Mouse (Mus musculus): ENCODE results near the gene Atxn7l1.

The Atxn7l1 gene

GRCm38 (mm10) chr12:33147497-33148267 lies at the start of gene Atxn7l1:
TSS of gene Atxn7l1 (plus strand) at chr12:33147693.
- peak; percentile 92 for DNase-seq (ENCODE audit: low read depth, low spot score)
- Histone ChIP-seq H3K27me3 (ENCODE audit: control insufficient read depth, insufficient read depth, low read length, poor library complexity, severe bottlenecking) (no peaks in the 10 kb centered on the region), H3K36me3 (ENCODE audit: control insufficient read depth, insufficient read depth, low read length, poor library complexity, severe bottlenecking) (no peaks in the 10 kb centered on the region)

DNA sequence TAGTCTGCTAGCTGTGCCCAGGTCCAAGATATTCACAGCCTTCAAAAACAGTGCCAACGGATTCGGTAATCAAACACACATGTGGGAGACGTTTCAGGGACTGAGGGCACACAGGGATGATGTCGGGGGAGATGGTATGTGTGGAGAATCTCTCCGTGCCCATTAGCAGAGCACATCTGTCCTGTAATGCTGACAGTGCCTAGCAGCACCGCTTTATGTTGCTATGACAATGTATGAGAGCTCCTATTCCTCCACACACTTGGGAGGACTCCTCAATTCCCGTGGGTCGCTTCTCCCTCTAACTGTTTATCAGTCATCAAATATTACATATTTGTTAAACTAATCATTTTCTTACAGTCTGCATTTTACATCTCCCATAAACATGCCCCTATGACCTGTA lies 45.9 kb upstream of the Atxn7l1 start:
- DNase-seq (ENCODE audit: low read depth, low spot score) = no peak
- Histone ChIP-seq H3K27me3 (ENCODE audit: control insufficient read depth, insufficient read depth, low read length, poor library complexity, severe bottlenecking) (no peaks in the 10 kb centered on the region), H3K36me3 (ENCODE audit: control insufficient read depth, insufficient read depth, low read length, poor library complexity, severe bottlenecking) (no peaks in the 10 kb centered on the region)

DNA sequence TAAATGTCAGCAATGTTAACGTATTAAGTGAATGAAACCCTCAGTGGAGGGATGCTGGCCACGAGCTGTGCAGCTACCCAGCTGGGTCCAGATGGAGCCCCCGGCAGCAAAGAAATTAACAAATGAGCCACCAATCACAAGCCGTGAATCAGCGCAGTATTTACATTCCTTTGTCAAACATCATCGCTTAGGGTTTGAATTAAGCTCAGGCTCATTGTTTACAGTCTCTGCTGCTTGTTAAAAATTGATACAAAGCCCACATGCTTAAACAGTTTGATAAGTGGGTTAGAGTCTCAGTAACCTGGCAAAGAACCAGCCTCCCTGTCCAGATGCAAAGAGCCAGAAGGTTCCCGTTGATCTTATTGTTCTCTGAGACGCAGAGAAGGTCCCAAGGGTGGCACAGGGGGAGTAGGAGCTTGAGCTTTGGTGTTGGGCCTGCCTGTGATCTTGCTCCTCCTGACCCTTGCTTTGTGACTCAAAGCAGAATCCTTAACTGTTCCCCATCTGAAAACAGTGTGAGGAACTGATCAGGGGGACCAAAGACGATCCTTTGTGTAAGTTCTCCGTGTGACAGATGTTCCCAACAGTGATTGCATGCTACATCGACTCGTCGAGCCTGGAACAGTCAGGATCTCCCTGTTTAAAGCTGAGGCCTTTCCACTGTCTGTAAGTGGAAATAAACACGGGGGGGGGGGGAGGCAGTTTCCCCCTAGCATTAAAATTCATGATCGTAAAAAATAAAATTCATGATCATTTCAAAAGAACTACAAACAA lies 45.0 kb upstream of the Atxn7l1 start:
- no peaks in the 10 kb centered on the region for H3K27me3 ChIP-seq (ENCODE audit: control insufficient read depth, insufficient read depth, low read length, poor library complexity, severe bottlenecking)
- H3K36me3 ChIP-seq (ENCODE audit: control insufficient read depth, insufficient read depth, low read length, poor library complexity, severe bottlenecking) = no peaks in the 10 kb centered on the region
- no peak for DNase-seq (ENCODE audit: low read depth, low spot score)

- DNase-seq (ENCODE audit: low read depth, low spot score) = no peak
- H3K36me3 ChIP-seq (ENCODE audit: control insufficient read depth, insufficient read depth, low read length, poor library complexity, severe bottlenecking) = no peaks in the 10 kb centered on the region
- no peaks in the 10 kb centered on the region for H3K27me3 ChIP-seq (ENCODE audit: control insufficient read depth, insufficient read depth, low read length, poor library complexity, severe bottlenecking)
These were observed 41.8 kb upstream of the Atxn7l1 start for GRCm38 (mm10) chr12:33105724-33106123.

- DNase-seq (ENCODE audit: low read depth, low spot score) = no peak
- H3K27me3 ChIP-seq (ENCODE audit: control insufficient read depth, insufficient read depth, low read length, poor library complexity, severe bottlenecking) = no peaks in the 10 kb centered on the region
- H3K36me3 ChIP-seq (ENCODE audit: control insufficient read depth, insufficient read depth, low read length, poor library complexity, severe bottlenecking) = no peaks in the 10 kb centered on the region
These were observed 40.9 kb upstream of the Atxn7l1 start for GRCm38 (mm10) chr12:33106438-33107167.

DNA sequence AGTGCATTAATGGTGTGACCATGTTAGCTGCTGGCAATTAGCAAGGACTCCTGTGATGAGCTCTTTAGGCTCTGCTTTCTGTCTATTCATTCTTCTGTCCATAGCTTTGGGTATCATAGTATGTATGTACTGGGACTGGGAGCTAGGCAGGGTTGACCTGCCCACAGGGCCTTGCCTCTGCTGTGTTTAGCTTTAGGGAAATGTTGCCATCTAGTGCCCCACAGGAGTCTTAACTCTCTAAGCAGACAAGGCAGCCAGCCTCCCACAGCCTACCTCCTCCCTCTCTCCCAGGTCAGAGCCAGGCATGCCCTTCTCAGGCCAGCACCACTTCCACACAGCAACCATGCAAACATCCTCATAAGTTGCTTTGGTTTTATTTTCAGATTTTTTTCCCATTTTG lies 38.0 kb upstream of the Atxn7l1 start:
- Histone ChIP-seq H3K36me3 (ENCODE audit: control insufficient read depth, insufficient read depth, low read length, poor library complexity, severe bottlenecking) (no peaks in the 10 kb centered on the region), H3K27me3 (ENCODE audit: control insufficient read depth, insufficient read depth, low read length, poor library complexity, severe bottlenecking) (no peaks in the 10 kb centered on the region)
- peak; percentile 53 for DNase-seq (ENCODE audit: low read depth, low spot score)

DNA sequence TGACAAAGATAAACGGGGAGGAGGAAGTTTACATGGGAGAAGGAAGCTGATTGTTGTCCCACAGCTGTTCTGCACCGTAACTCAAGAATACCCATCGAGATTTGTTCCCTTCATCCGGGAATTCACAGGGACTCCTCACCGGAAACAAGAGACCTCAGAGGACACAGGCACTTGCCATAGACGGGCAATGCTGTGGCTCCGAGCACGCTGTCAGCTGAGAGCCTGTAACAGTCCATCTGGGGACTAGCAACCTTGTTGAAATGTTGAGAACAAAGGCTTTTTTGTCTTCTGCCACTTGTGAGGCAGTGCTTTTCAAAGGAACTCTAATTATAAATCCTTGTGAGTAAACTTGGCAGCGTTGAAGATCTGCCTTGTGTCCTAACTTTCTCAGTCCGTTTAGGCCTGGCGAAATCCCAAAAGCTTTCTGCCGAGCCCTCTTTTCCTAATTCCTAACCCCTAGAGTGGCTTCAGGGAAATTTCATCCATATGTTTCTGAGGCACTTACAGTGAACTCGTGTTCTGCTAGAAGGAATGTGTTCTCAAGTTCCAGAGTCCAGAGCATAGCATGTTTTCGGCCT lies 36.5 kb upstream of the Atxn7l1 start:
- H3K27me3 ChIP-seq (ENCODE audit: control insufficient read depth, insufficient read depth, low read length, poor library complexity, severe bottlenecking) = no peaks in the 10 kb centered on the region
- no peaks in the 10 kb centered on the region for H3K36me3 ChIP-seq (ENCODE audit: control insufficient read depth, insufficient read depth, low read length, poor library complexity, severe bottlenecking)
- DNase-seq (ENCODE audit: low read depth, low spot score) = no peak

DNA sequence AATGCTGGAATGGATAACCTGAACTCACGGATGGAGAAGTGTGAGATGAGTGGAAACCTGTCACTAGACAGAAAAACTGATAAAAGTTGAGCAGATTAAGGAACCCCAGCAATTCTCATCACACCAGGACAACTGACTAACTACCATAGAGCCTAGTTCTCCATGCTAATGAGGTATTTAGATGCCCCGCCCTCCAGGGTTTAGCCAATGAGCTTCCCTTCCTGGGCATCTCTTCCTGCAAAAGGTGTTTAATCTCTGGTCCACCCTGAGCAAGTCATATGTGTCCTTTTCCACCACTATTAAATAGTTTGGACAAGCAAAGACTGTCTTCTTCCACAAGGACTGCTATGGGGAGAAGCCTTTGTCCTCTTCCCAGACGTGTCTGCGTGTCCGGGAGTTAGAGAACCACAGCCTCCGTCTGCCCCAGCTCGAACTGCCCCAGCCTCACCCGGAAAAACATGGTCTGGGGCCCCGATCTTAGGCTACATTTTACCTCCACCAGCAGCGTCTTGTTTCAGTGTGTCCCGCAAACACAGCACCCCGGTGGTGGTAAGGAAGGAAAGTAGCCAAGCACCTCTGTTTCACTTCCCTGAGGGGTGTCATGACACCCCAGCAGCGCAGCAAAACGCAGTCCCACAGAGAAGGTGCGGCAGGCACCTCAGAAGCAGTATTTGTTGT lies 28.7 kb upstream of the Atxn7l1 start:
- H3K36me3 ChIP-seq (ENCODE audit: control insufficient read depth, insufficient read depth, low read length, poor library complexity, severe bottlenecking) = no peaks in the 10 kb centered on the region
- DNase-seq (ENCODE audit: low read depth, low spot score) = peak; percentile 49
- no peaks in the 10 kb centered on the region; the same call in 1 of the 2 replicates for H3K27me3 ChIP-seq (ENCODE audit: control insufficient read depth, insufficient read depth, low read length, poor library complexity, severe bottlenecking)

DNA sequence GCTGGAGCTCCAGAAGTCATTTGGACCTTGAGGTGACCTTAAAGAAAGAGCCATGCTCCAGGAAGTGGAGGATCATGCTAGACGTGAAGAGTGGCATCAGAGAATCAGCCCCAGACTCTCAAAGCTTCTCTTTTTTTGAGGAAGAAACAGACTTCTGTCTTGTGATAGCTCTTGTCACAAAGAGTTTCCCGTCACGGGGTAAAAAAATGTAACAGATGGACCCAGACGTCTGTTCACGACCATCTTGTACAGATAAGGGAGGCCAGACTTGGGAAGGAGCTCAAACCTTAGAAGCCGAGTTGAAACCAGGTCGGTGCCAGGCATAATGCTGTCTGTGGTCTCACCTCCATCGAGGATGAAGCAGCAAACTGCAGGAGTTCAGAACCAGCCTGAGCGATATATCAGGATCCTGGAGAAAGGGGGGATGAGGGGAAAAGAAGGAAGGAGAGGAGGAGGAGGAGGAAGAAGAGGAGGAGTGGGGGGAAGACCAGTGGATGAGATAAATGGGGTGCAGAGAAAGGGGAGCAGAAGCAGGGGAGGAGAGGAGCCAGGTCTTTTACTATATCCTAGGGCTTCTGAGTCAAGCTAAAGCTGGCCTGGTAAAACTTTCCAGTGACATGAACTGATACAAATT lies 21.8 kb upstream of the Atxn7l1 start:
- H3K36me3 ChIP-seq (ENCODE audit: control insufficient read depth, insufficient read depth, low read length, poor library complexity, severe bottlenecking) = no peaks in the 10 kb centered on the region
- DNase-seq (ENCODE audit: low read depth, low spot score) = peak; percentile 73
- no peaks in the 10 kb centered on the region for H3K27me3 ChIP-seq (ENCODE audit: control insufficient read depth, insufficient read depth, low read length, poor library complexity, severe bottlenecking)

DNA sequence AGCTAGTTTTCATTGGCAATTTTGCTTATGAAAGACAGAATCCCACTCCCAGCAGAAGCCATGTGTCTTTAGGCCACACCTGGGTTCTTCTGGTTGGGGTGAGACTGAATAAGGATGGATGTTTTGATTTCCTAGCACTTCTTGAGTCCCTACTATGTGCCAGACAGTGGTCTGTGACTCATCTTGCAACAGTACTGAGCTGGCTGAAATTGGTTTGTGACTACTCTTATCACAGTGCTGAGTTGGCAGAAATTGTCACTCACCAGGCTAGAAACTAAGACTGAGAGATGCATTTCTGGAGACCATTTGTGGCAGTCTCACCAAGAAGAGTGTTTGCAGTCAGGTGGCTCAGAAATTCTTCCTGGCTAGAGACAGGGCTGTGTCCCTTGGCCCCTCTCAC lies 21.2 kb upstream of the Atxn7l1 start:
- Histone ChIP-seq H3K36me3 (ENCODE audit: control insufficient read depth, insufficient read depth, low read length, poor library complexity, severe bottlenecking) (no peaks in the 10 kb centered on the region), H3K27me3 (ENCODE audit: control insufficient read depth, insufficient read depth, low read length, poor library complexity, severe bottlenecking) (no peaks in the 10 kb centered on the region)
- DNase-seq (ENCODE audit: low read depth, low spot score) = no peak

GRCm38 (mm10) chr12:33128121-33128520 lies 19.4 kb upstream of the Atxn7l1 start:
- H3K36me3 ChIP-seq (ENCODE audit: control insufficient read depth, insufficient read depth, low read length, poor library complexity, severe bottlenecking) = no peaks in the 10 kb centered on the region
- peak; percentile 56 for DNase-seq (ENCODE audit: low read depth, low spot score)
- H3K27me3 ChIP-seq (ENCODE audit: control insufficient read depth, insufficient read depth, low read length, poor library complexity, severe bottlenecking) = no peaks in the 10 kb centered on the region

DNA sequence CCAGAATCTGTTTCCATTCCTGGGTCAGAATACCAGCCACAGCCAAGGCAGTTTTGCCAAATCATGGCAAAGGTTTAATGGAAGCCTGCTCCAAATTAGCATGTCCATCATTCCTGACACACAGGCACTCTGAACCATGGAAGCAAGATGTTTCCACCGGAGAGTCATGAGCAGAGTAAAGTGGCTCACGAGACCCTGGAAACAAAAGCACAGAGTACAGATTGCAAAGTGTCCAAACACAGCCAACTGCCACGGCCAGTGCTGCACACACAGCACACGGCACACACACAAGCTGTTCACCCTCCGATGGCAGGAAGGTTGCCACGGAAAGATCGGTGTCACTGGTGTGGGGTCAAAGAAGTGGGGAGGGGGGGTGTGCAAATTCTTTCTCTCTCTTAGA lies 18.8 kb upstream of the Atxn7l1 start:
- no peaks in the 10 kb centered on the region for H3K27me3 ChIP-seq (ENCODE audit: control insufficient read depth, insufficient read depth, low read length, poor library complexity, severe bottlenecking)
- no peak for DNase-seq (ENCODE audit: low read depth, low spot score)
- no peaks in the 10 kb centered on the region for H3K36me3 ChIP-seq (ENCODE audit: control insufficient read depth, insufficient read depth, low read length, poor library complexity, severe bottlenecking)

GRCm38 (mm10) chr12:33129410-33129809 lies 18.1 kb upstream of the Atxn7l1 start:
- no peaks in the 10 kb centered on the region for H3K27me3 ChIP-seq (ENCODE audit: control insufficient read depth, insufficient read depth, low read length, poor library complexity, severe bottlenecking)
- no peak for DNase-seq (ENCODE audit: low read depth, low spot score)
- H3K36me3 ChIP-seq (ENCODE audit: control insufficient read depth, insufficient read depth, low read length, poor library complexity, severe bottlenecking) = no peaks in the 10 kb centered on the region

DNA sequence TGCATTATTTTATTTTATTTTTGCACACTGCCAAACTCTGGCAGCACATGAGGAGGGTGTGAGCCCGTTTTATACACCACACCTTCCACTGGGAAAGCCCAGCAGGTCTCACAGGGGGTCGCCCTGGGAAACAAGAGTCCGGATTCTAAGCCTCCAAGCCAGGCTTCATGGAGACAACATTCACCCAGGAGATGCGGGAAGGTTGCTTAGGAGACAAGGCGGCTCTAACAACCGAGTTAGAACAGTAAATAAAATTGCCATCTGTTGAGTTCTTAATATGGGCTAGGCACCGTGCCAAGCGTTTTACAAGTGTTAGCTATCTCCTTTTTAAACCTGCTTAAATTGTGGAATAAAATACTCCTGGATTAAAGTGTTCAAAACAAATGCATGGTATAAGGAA lies 17.1 kb upstream of the Atxn7l1 start:
- DNase-seq (ENCODE audit: low read depth, low spot score) = no peak
- H3K36me3 ChIP-seq (ENCODE audit: control insufficient read depth, insufficient read depth, low read length, poor library complexity, severe bottlenecking) = no peaks in the 10 kb centered on the region
- H3K27me3 ChIP-seq (ENCODE audit: control insufficient read depth, insufficient read depth, low read length, poor library complexity, severe bottlenecking) = no peaks in the 10 kb centered on the region
